Mouse (Mus musculus): ENCODE results near the gene Oard1.

GRCm38 (mm10) chr17:48403848-48404247 is 6.0 kb upstream of the Oard1 start:
- TF ChIP-seq CTCF (IDR thresholded peaks at IDR 0.05; ENCODE audit: extremely low read depth, insufficient read length, insufficient replicate concordance, low read depth, low read length) (no peak), POLR2A (IDR thresholded peaks at IDR 0.05; ENCODE audit: low read depth, low read length) (no peak)

Measured in small intestine, adult 2 months (tissue).